Mouse (Mus musculus) neural tube, embryonic 15.5 days (tissue): Measurements from ENCODE around the gene Ddx4. TPM values are rescaled to one million over a fixed set of nuclear protein-coding genes. Genes with fewer than 3 reads are reported as not detected.
A peak's percentile ranks its signal among the peaks of the same experiment; 100 is the strongest.
"Not testable (repeated sequence)": the region's sequence is repeated elsewhere in the genome, so short reads cannot be mapped to it uniquely, and the experiment has no call there.

Source experiments
- ATAC-seq: fragments of 200-750 bp; cut with Nextera tagmentation; 2 replicates; pipeline ENCODE4 v1.8.0; 2017; ENCODE audit warnings: mild to moderate bottlenecking, moderate TSS enrichment, moderate library complexity; ENCODE audit not compliant: low FRiP score
- H3K27ac ChIP-seq: fragments of 300-500 bp; sonication (generic); replicated peaks from 2 replicates; pipeline ENCODE4 v1.5.1; 2015; ENCODE audit warnings: mild to moderate bottlenecking, inconsistent platforms
- H3K27me3 ChIP-seq: fragments of 300-500 bp; sonication (generic); replicated peaks from 2 replicates; pipeline ENCODE4 v1.6.1; 2015; ENCODE audit warnings: inconsistent platforms
- H3K36me3 ChIP-seq: fragments of 300-500 bp; sonication (generic); 2 replicates; pipeline ENCODE4 v1.6.1; 2015; ENCODE audit warnings: inconsistent platforms
- H3K4me1 ChIP-seq: fragments of 300-500 bp; sonication (generic); 2 replicates; pipeline ENCODE4 v1.6.1; 2015; ENCODE audit warnings: inconsistent platforms
- H3K4me2 ChIP-seq: fragments of 300-500 bp; sonication (generic); 2 replicates; pipeline ENCODE4 v1.6.1; 2015; ENCODE audit warnings: inconsistent platforms, mild to moderate bottlenecking, moderate library complexity
- H3K4me3 ChIP-seq: fragments of 300-500 bp; sonication (generic); replicated peaks from 2 replicates; pipeline ENCODE4 v1.5.1; 2015; ENCODE audit warnings: mild to moderate bottlenecking, inconsistent platforms
- H3K9ac ChIP-seq: fragments of 300-500 bp; sonication (generic); replicated peaks from 2 replicates; pipeline ENCODE4 v1.6.1; 2015; ENCODE audit warnings: mild to moderate bottlenecking, inconsistent platforms
- H3K9me3 ChIP-seq: fragments of 300-500 bp; sonication (generic); replicated peaks from 2 replicates; pipeline ENCODE4 v1.6.1; 2016; ENCODE audit warnings: inconsistent platforms
- WGBS: fragments of 180-500 bp; shearing (Covaris S2); methylation state at CpG from one replicate; pipeline ENCODE4 v1.1.7; 2015; ENCODE audit warnings: mixed read lengths; 5-methylcytosine and 5-hydroxymethylcytosine counted together
- polyA plus RNA-seq: library from polyadenylated mRNA; unstranded; fragments of >200 nt; fragmentation: Nextera tagmentation; extraction: Ambion mirVana; gene quantifications from 2 replicates; pipeline ENCODE4 v1.2.1, GENCODE M21; 2015

The Ddx4 gene
- polyA plus RNA-seq, 1 experiment from 2014 or later: 1.1 TPM

DNA sequence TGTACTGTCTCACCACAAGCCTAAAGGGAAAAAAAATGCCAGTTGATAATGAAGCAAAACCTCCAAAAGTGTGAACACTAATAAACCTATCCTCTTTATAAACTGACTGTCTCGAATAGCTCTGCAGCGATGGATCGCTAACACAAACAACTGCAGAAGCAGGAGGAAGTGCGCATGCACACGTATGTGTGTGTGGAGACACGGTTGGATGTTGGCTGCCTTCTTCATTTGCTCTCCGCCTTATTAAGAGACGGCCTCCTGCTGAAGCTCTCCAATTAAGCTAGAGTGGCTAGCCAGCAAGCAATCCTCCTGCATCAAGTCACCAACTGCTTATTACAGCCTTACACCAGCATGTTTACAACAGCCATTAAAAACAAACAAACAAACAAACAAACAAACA is 70.0 kb downstream of the Ddx4 start:
- Histone ChIP-seq H3K9me3 (no peaks in the 10 kb centered on the region), H3K4me3 (no peak overlapping the region), H3K27me3 (no peaks in the 10 kb centered on the region), H3K27ac (no peak overlapping the region), H3K36me3 (no peaks in the 10 kb centered on the region), H3K4me2 (no peak overlapping the region), H3K4me1 (peaks cover 4% of the 10 kb centered on the region; the same call in 1 of the 2 replicates), H3K9ac (no peak overlapping the region)
- 72% methylated on average over 8 of the region's 8 CpGs for WGBS
- ATAC-seq: no peak

- H3K9ac ChIP-seq: no peak overlapping the region
- H3K4me3 ChIP-seq: no peak overlapping the region
- WGBS: 66% methylated on average over 3 of the region's 3 CpGs
- no peak overlapping the region for H3K4me2 ChIP-seq
- H3K36me3 ChIP-seq: no peaks in the 10 kb centered on the region
- no peaks in the 10 kb centered on the region for H3K9me3 ChIP-seq
- H3K27ac ChIP-seq: no peak overlapping the region
- no peaks in the 10 kb centered on the region for H3K27me3 ChIP-seq
- peaks cover 4% of the 10 kb centered on the region; the same call in 1 of the 2 replicates for H3K4me1 ChIP-seq
- no peak for ATAC-seq
These were observed 70.5 kb downstream of the Ddx4 start for GRCm38 (mm10) chr13:112581796-112582195.

DNA sequence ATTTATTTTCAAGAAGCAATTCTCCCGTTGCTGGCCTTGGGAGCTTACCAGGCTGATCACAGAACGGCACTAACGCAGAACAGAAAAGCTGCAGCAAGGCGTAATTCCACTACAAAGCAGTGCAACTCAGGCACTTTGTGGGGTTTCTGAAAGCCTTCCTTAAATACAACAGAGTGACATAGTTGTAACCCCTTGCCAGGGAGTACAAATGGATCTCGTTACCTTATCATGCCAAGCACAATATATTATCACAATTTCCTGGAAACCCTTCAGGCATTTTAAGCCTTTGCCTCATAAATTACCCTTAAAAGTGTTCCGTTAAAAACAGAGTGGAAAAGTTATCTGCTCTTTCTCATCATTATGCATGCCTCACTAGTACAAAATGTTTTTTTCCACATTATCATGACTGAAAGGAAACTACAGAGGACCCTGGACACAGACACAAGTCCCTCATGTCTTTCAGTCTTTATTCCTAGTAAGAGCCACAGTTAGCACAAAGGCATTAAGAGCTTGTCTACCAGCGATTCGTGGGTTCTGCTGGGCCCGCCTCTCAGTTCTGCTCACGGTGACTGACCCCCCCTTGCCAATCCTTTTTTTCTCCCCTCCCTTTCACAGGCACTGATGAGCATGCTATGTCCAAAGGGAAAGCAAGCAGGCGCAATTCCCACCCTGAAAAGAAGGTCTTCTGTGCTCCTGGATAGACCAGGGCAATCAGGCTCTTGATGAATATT is 71.5 kb downstream of the Ddx4 start:
- Histone ChIP-seq H3K4me1 (peaks cover 4% of the 10 kb centered on the region; the same call in 1 of the 2 replicates), H3K36me3 (no peaks in the 10 kb centered on the region), H3K9ac (no peak overlapping the region), H3K4me2 (no peak overlapping the region), H3K9me3 (no peaks in the 10 kb centered on the region), H3K27ac (no peak overlapping the region), H3K27me3 (no peaks in the 10 kb centered on the region), H3K4me3 (no peak overlapping the region)
- 22% methylated on average over 11 of the region's 11 CpGs for WGBS
- peak; percentile 53; the same call in 1 of the 2 replicates for ATAC-seq

- not testable (repeated sequence) for H3K4me1 ChIP-seq, H3K27ac ChIP-seq, H3K9me3 ChIP-seq, ATAC-seq, H3K9ac ChIP-seq, H3K36me3 ChIP-seq, H3K4me3 ChIP-seq, H3K4me2 ChIP-seq, H3K27me3 ChIP-seq
- 82% methylated on average over 11 of the region's 11 CpGs for WGBS
These were observed 74.2 kb downstream of the Ddx4 start for GRCm38 (mm10) chr13:112578041-112578440.

GRCm38 (mm10) chr13:112573800-112574199 is 78.5 kb downstream of the Ddx4 start:
- Histone ChIP-seq H3K9ac (no peak overlapping the region), H3K27ac (no peak overlapping the region), H3K9me3 (no peaks in the 10 kb centered on the region), H3K4me3 (no peak overlapping the region), H3K27me3 (no peaks in the 10 kb centered on the region), H3K36me3 (no peaks in the 10 kb centered on the region), H3K4me1 (no peaks in the 10 kb centered on the region), H3K4me2 (no peak overlapping the region)
- ATAC-seq: no peak

GRCm38 (mm10) chr13:112570768-112571167 is 81.5 kb downstream of the Ddx4 start:
- Histone ChIP-seq H3K4me2 (no peak overlapping the region), H3K4me1 (no peaks in the 10 kb centered on the region), H3K9ac (no peak overlapping the region), H3K4me3 (no peak overlapping the region), H3K9me3 (no peaks in the 10 kb centered on the region), H3K27ac (no peak overlapping the region), H3K27me3 (no peaks in the 10 kb centered on the region), H3K36me3 (no peaks in the 10 kb centered on the region)
- ATAC-seq: no peak
- WGBS: 69% methylated on average over 5 of the region's 5 CpGs

GRCm38 (mm10) chr13:112569606-112570005 is 82.7 kb downstream of the Ddx4 start:
- Histone ChIP-seq H3K9me3 (no peaks in the 10 kb centered on the region), H3K27me3 (no peaks in the 10 kb centered on the region), H3K9ac (no peak overlapping the region), H3K4me1 (no peaks in the 10 kb centered on the region), H3K27ac (no peak overlapping the region), H3K36me3 (no peaks in the 10 kb centered on the region), H3K4me2 (no peak overlapping the region), H3K4me3 (no peak overlapping the region)
- ATAC-seq: no peak
- 19% methylated on average over 4 of the region's 4 CpGs for WGBS

GRCm38 (mm10) chr13:112560554-112561138 is 91.6 kb downstream of the Ddx4 start:
- 89% methylated on average over 6 of the region's 6 CpGs for WGBS

GRCm38 (mm10) chr13:112556501-112556900 is 95.8 kb downstream of the Ddx4 start:
- Histone ChIP-seq H3K36me3 (no peaks in the 10 kb centered on the region), H3K4me1 (no peaks in the 10 kb centered on the region), H3K4me3 (no peak overlapping the region), H3K9me3 (no peaks in the 10 kb centered on the region), H3K27me3 (no peaks in the 10 kb centered on the region), H3K4me2 (no peak overlapping the region), H3K9ac (no peak overlapping the region), H3K27ac (no peak overlapping the region)
- 56% methylated on average over 2 of the region's 2 CpGs for WGBS
- ATAC-seq: no peak

More at GRCm38 (mm10) chr13:112560554-112561138, 91.6 kb downstream of the Ddx4 start:
- no peaks in the 10 kb centered on the region for H3K27me3 ChIP-seq
- no peak overlapping the region for H3K9ac ChIP-seq
- ATAC-seq: no peak
- H3K4me1 ChIP-seq: no peaks in the 10 kb centered on the region
- H3K36me3 ChIP-seq: no peaks in the 10 kb centered on the region
- no peak overlapping the region for H3K4me2 ChIP-seq
- no peaks in the 10 kb centered on the region for H3K9me3 ChIP-seq
- no peak overlapping the region for H3K27ac ChIP-seq
- H3K4me3 ChIP-seq: no peak overlapping the region

DNA sequence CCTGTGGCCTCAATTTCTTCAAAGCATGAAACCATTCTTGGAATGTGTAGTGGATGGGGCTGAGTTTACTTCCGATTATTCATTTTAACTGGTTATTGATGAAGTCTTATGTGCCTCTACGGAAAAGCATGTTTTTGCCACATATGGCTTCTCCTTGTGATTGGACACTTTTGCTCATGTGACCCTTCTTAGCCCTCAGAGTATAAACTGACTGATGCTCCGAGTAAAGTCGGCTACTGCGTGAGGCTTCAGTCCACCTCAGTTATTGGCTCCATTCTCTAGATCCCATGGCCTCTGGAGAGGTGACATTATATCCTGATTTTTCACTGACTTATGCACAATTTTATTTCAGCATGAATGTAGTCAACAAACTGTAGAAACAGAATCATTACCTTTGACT is 99.0 kb downstream of the Ddx4 start:
- Histone ChIP-seq H3K4me1 (no peaks in the 10 kb centered on the region), H3K4me3 (no peak overlapping the region), H3K27me3 (no peaks in the 10 kb centered on the region), H3K27ac (no peak overlapping the region), H3K4me2 (no peak overlapping the region), H3K9ac (no peak overlapping the region), H3K9me3 (no peaks in the 10 kb centered on the region), H3K36me3 (no peaks in the 10 kb centered on the region)
- WGBS: 88% methylated on average over 5 of the region's 5 CpGs
- ATAC-seq: no peak

DNA sequence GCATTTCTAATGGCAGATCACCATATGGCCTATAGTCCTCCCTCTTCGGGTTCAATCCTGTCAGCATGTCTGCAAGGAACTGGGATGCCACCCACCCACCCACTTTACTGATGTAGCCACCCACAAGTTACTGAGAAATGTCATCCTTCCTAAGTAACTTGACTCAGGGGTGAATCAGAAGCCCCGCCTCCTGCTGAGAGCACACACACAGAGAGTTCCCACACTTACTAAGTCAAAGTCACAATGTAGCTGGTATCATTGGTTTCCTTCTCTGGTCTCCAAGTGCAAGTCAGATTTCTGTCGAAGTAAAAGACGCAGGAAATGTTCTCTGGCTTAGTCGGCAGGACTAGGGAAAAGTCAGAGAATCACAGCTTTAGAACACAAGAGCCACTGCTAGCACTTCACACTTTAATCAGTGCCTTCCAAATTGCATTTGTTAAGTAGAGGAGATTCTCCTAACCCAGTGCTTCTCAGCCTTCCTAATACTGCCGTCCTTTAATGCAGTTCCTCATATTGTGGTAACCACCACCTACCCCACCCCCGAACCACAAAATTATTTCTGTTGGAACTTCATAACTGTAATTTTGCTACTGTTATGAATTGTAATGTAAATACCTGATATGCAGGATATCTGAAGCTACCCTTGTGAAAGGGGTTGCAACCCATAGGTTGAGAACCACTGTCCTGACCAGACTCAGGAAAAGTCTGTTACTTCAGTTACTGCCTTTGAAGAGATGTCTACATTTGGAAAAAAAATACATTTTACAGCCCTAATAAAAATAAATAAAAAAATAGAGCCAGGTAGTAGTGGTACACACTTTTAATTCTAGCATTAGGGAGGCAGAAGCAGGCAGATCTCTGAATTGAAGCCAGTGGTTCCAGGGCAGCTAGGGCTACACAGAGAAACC is 100.4 kb downstream of the Ddx4 start:
- Histone ChIP-seq H3K36me3 (no peaks in the 10 kb centered on the region), H3K4me2 (no peak overlapping the region), H3K27me3 (no peaks in the 10 kb centered on the region), H3K9me3 (no peaks in the 10 kb centered on the region), H3K4me1 (no peaks in the 10 kb centered on the region), H3K4me3 (no peak overlapping the region), H3K9ac (no peak overlapping the region), H3K27ac (no peak overlapping the region)
- WGBS: 93% methylated on average over 7 of the region's 7 CpGs
- ATAC-seq: no peak
